Mouse (Mus musculus): ENCODE measurements around the gene Cyp4f18. TPM values are rescaled to one million over a fixed set of nuclear protein-coding genes. Genes with fewer than 3 reads are reported as not detected.
"Not testable (repeated sequence)": the region's sequence is repeated elsewhere in the genome, so short reads cannot be mapped to it uniquely, and the experiment has no call there.

Cyp4f18 gene
- polyA plus RNA-seq, 1 experiment from 2014 or later: 2.6 TPM

DNA sequence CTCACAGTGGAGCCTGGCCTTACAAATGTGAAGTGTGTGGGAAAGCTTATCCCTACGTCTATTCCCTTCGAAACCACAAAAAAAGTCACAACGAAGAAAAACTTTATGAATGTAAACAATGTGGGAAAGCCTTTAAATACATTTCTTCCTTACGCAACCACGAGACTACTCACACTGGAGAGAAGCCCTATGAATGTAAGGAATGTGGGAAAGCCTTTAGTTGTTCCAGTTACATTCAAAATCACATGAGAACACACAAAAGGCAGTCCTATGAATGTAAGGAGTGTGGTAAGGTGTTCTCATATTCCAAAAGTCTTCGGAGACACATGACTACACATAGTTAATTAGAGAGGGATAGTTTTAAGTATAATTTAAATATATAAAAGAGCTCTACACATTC, 40.8 kb downstream of the Cyp4f18 start:
- H3K4me2 ChIP-seq (replicated peaks): no peak overlapping the region
- no peak overlapping the region for H3K4me3 ChIP-seq (replicated peaks)
- H3K9me3 ChIP-seq: no peaks in the 10 kb centered on the region; the same call in 1 of the 2 replicates
- H3K27me3 ChIP-seq (replicated peaks): no peaks in the 10 kb centered on the region
- no peak for ATAC-seq
- no peak overlapping the region for H3K27ac ChIP-seq
- H3K36me3 ChIP-seq: peaks cover 35% of the 10 kb centered on the region
- no peaks in the 10 kb centered on the region for H3K4me1 ChIP-seq (replicated peaks)
- WGBS: 85% methylated on average over 6 of the region's 6 CpGs
- no peak overlapping the region for H3K9ac ChIP-seq

DNA sequence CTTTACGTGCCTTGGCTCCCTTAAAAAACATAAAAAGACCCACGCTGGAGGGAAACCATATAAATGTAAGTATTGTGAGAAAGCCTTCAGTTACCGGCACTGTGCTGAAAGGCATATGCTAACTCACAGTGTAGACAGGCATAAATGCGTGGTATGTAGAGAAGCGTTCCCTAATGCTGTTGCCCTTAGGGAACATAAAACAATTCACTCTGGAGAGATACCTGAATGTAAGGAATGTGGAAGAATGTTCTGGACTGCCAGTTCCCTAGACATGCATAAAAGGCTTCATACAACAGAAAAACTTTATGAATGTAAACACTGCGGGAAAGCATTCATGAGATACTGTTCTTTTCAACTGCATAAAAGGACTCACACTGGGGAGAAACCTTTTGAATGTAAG, 41.3 kb downstream of the Cyp4f18 start:
- Histone ChIP-seq H3K27me3 (replicated peaks) (no peaks in the 10 kb centered on the region), H3K9ac (no peak overlapping the region), H3K27ac (no peak overlapping the region), H3K4me3 (replicated peaks) (no peak overlapping the region), H3K9me3 (no peaks in the 10 kb centered on the region; the same call in 1 of the 2 replicates), H3K36me3 (peaks cover 35% of the 10 kb centered on the region), H3K4me1 (replicated peaks) (no peaks in the 10 kb centered on the region), H3K4me2 (replicated peaks) (no peak overlapping the region)
- no peak for ATAC-seq
- 87% methylated on average over 6 of the region's 6 CpGs for WGBS

DNA sequence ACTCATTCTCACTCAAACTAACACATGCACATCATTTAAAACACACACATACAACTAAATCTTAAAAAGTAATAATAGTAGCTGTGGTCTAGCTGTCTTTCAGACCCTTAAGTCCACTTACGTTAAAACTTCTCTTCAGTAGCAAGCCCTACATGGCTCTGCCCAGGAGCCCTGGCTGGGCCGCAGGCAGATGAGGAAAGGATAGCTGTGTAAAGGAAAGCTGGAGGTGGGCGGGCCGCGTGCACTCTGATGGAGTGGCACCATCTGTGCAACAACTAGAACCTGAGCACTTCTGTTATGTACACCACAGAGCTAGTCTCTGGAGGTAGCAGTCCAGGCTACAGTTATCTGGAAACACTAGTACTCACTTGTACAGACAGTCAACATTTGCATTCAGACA, 42.2 kb downstream of the Cyp4f18 start:
- Histone ChIP-seq H3K36me3 (peaks cover 35% of the 10 kb centered on the region), H3K27ac (no peak overlapping the region), H3K4me1 (replicated peaks) (no peaks in the 10 kb centered on the region), H3K4me3 (replicated peaks) (no peak overlapping the region), H3K9me3 (no peaks in the 10 kb centered on the region; the same call in 1 of the 2 replicates), H3K4me2 (replicated peaks) (no peak overlapping the region), H3K27me3 (replicated peaks) (no peaks in the 10 kb centered on the region), H3K9ac (no peak overlapping the region)
- ATAC-seq: no peak
- WGBS: 98% methylated on average over 5 of the region's 5 CpGs

DNA sequence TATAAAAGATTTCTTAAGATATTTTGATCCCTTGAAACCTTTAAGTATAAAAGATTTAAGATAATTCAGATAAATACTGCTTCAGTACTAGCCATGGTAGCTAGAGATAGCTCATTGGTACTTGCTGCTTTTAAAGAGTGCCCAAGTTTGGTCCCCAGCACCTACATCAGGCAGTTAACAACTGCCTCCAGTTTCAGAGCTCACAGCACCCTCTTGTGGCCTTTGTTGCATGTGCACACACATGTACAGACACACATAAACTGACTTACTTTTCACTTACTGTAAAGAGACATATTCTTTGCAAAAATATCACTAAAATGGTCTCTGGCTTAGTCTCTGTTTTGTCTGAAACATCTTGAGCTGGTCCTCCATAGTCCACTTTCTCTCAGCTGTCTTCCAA, 43.0 kb downstream of the Cyp4f18 start:
- Histone ChIP-seq H3K4me2 (replicated peaks) (no peak overlapping the region), H3K4me3 (replicated peaks) (no peak overlapping the region), H3K4me1 (replicated peaks) (no peaks in the 10 kb centered on the region), H3K9me3 (no peaks in the 10 kb centered on the region; the same call in 1 of the 2 replicates), H3K27ac (no peak overlapping the region), H3K27me3 (replicated peaks) (no peaks in the 10 kb centered on the region), H3K36me3 (peaks cover 35% of the 10 kb centered on the region), H3K9ac (no peak overlapping the region)
- ATAC-seq: no peak

DNA sequence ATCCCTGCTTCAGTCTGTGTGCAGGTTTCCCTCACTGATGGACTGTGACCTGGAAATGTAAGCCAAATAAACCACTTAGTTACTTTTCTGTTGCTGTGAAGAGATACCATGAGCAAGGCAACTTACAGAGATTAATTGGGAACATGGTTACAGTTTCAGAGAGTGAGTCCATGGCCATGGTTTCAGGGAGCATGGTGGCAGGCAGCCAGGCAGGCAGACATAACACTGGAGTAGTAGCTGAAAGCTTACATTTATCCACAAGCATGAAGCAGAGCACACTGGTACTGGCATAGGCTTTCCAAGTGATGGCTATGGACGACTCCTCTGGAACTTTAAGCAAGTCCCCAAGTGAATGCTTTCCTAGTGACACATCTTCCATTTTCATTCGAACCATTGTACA, 44.3 kb downstream of the Cyp4f18 start:
- Histone ChIP-seq H3K4me2 (replicated peaks) (no peak overlapping the region), H3K4me1 (replicated peaks) (no peaks in the 10 kb centered on the region), H3K9ac (no peak overlapping the region), H3K27ac (no peak overlapping the region), H3K9me3 (no peaks in the 10 kb centered on the region; the same call in 1 of the 2 replicates), H3K27me3 (replicated peaks) (no peaks in the 10 kb centered on the region), H3K4me3 (replicated peaks) (no peak overlapping the region), H3K36me3 (peaks cover 35% of the 10 kb centered on the region)
- ATAC-seq: no peak
- 92% methylated on average over 2 of the region's 2 CpGs for WGBS

DNA sequence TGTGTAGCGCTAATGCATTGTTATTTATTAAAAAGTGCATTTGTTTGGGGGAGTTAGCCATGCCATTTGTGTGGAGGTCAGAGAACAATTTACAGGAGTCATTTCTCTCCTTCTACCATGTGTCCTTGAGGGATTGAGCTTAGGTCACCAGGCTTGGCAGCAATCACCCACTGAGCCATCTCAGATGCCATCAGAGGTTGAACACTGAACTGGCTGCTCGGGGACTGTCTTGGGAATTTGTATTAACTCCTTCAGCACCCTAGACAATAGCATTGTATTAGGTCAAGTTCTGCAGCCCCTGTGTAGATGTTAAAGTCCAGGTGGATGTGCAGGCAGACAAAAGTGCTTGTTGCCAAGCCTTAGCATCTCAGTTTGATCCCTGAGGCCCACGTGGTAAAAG, 45.4 kb downstream of the Cyp4f18 start:
- Histone ChIP-seq H3K9ac (no peak overlapping the region), H3K9me3 (no peaks in the 10 kb centered on the region; the same call in 1 of the 2 replicates), H3K27ac (no peak overlapping the region), H3K4me3 (replicated peaks) (no peak overlapping the region), H3K27me3 (replicated peaks) (no peaks in the 10 kb centered on the region), H3K4me2 (replicated peaks) (no peak overlapping the region), H3K4me1 (replicated peaks) (no peaks in the 10 kb centered on the region), H3K36me3 (peaks cover 35% of the 10 kb centered on the region)
- WGBS: 86% methylated on average over 3 of the region's 3 CpGs
- ATAC-seq: no peak

DNA sequence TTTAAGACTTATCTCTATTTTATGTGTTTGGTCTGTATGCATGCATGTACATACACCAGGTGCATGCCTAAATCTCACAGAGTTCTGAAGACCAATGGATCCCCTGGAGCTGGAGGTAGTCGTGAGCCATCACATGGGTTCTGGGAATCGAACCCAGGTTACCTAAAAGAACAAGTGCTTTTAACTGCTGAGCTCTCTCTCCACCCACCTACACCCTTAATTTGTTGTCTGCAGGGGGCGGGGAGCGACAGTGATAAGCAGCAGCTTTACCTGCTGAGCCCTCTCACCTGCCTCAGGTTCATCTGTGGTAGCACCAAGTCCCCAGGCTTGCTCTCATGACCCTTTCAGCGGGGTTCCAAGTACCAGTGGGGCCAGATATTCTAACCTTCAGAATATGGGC, 47.6 kb downstream of the Cyp4f18 start:
- Histone ChIP-seq H3K4me3 (replicated peaks) (no peak overlapping the region), H3K36me3 (peaks cover 16% of the 10 kb centered on the region), H3K9ac (no peak overlapping the region), H3K4me1 (replicated peaks) (no peaks in the 10 kb centered on the region), H3K4me2 (replicated peaks) (no peak overlapping the region), H3K27ac (no peak overlapping the region), H3K9me3 (no peaks in the 10 kb centered on the region), H3K27me3 (replicated peaks) (no peaks in the 10 kb centered on the region)
- 89% methylated on average over 5 of the region's 5 CpGs for WGBS
- no peak for ATAC-seq

DNA sequence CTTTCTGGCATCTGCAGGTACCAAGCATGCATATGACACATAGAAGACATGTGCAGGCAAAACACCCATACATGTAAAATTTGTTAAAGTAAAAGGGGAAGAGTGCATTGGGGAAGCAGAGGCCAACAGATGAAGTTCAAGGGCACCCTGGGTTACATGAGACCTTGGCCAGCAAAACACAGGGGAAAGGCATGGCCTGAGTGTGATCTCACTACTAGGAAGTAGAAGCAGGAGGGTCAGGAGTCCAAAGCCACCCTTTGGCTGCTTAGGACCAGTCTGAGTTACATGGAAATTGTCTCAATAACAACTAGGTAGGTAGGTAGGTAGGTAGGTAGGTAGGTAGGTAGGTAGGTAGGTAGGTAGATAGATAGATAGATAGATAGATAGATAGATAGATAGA, 48.9 kb downstream of the Cyp4f18 start:
- Histone ChIP-seq H3K4me1 (replicated peaks) (no peaks in the 10 kb centered on the region), H3K4me2 (replicated peaks) (no peak overlapping the region), H3K9ac (no peak overlapping the region), H3K27ac (no peak overlapping the region), H3K4me3 (replicated peaks) (no peak overlapping the region), H3K36me3 (peaks cover 7% of the 10 kb centered on the region; the same call in 1 of the 2 replicates), H3K9me3 (no peaks in the 10 kb centered on the region), H3K27me3 (replicated peaks) (no peaks in the 10 kb centered on the region)
- ATAC-seq: no peak; the same call in 1 of the 2 replicates

DNA sequence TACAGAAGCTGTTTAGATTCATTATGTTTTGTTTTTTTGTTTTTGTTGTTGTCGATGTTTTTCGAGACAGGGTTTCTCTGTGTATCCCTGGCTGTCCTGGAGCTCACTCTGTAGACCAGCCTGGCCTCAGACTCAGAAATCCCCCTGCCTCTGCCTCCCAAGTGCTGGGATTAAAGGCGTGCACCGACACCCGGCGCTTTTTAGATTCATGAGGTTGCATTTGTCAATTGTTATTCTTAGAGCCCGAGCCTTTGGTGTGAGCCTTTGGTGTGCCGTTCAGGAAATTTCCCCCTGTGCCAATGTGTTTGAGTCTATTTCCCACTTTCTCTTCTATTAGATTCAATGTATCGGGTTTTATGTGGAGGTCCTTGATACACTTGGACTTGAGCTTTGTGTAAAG, 54.8 kb downstream of the Cyp4f18 start:
- no peak overlapping the region for H3K4me2 ChIP-seq (replicated peaks)
- H3K36me3 ChIP-seq: peaks cover 4% of the 10 kb centered on the region; the same call in 1 of the 2 replicates
- no peak overlapping the region for H3K4me3 ChIP-seq (replicated peaks)
- H3K9me3 ChIP-seq: no peaks in the 10 kb centered on the region
- H3K27ac ChIP-seq: no peak overlapping the region
- H3K4me1 ChIP-seq (replicated peaks): peaks cover 4% of the 10 kb centered on the region; the same call in 1 of the 2 replicates
- WGBS: 97% methylated on average over 9 of the region's 9 CpGs
- no peak for ATAC-seq
- no peak overlapping the region for H3K9ac ChIP-seq
- H3K27me3 ChIP-seq (replicated peaks): no peaks in the 10 kb centered on the region

DNA sequence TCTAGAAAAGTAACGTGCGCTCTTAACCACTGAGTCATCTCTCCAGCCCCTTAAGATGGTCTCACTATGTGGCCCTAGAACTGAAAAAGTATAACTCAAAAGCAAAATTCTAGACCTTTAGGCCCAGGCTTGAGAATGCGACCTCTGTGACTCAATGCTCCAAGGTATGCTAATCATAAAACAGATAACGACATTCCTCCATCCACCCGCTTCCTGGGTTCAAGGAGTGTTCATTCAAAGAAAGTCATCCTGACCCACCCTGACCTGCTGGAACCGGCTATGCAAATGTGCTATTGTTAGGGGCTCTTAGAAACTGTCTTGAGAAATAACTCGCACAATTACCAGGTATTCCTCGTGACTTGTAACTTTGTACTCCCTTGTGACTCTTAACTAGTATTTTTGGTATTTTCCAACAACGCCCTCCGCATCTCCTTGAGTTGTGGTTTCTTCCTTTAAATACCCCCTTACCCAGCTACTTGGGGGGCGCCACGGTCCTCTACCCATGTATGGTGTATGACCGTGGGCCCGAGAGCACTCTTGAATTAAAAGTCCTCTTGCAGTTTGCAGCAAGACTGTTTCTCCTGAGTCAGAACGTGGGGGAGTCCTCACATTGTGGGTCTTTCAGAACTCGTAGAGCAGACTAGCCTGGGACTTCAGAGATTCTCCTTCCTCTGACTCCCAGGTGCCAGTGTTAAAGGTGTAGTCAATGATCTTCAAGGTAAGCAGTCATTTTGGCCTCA, 56.3 kb downstream of the Cyp4f18 start:
- not testable (repeated sequence) for H3K4me2 ChIP-seq (replicated peaks); H3K9ac ChIP-seq; H3K36me3 ChIP-seq; H3K9me3 ChIP-seq; H3K27me3 ChIP-seq (replicated peaks); H3K4me3 ChIP-seq (replicated peaks); H3K4me1 ChIP-seq (replicated peaks); ATAC-seq; H3K27ac ChIP-seq
- 90% methylated on average over 16 of the region's 16 CpGs for WGBS

DNA sequence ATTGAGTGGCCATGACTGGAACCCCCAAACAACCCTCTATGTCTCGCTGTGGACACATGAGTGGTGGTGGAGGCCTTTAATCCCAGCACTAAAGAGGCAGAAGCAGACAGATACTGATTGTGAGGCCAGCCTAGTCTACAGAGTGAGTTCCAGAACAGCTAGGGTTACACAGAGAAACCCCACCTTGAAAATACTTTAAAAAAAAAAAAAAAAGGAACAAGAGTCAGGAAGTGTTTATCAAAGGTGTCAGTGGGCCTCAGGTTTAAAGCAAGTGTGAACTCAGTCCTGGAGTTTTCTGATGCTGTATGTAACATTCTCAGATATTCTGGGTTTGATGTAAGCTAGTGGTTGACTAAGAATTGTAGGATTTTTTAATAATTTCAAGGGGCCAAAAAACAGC, 56.9 kb downstream of the Cyp4f18 start:
- Histone ChIP-seq H3K4me2 (replicated peaks) (peak overlapping the region; percentile 65), H3K9ac (no peak overlapping the region)

DNA sequence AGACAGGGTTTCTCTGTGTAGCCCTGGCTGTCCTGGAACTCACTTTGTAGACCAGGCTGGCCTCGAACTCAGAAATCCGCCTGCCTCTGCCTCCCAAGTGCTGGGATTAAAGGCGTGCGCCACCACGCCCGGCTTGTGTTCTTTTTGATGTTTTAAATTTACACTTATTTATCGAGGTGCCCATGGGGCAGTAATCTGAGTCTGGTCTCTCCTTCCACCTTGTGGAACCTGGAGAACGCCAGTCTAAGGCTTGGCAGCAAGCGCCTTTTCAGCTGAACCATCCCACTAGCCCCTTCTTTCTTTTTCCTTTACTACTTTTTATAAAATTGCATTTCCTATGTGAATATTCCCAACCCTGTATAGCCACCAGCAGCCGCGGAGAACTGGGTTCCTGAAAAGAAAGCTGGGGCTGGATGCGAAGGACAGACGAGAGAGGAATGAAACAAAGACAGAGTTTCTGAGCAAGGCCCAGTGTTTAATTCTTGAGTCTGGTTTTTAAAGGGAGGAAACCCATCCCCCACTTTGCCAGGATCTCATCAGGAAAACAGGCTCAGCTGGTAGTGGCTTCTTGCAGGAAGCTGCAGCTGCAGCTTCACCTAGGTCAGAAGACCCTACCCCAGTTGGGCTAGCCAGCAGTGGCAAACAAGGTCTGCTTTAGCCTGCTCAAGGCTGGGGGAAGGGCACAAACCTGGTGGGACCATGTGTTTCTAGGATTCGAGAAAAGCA, 57.8 kb downstream of the Cyp4f18 start:
- peak overlapping the region; percentile 80 for H3K9ac ChIP-seq
- peak overlapping the region; percentile 65 for H3K4me2 ChIP-seq (replicated peaks)
- peak overlapping the region; percentile 76 for H3K4me3 ChIP-seq (replicated peaks)
- peak overlapping the region; percentile 41; the same call in 1 of the 2 replicates for H3K27ac ChIP-seq
- no peaks in the 10 kb centered on the region for H3K27me3 ChIP-seq (replicated peaks)
- no peaks in the 10 kb centered on the region for H3K9me3 ChIP-seq
- WGBS: 21% methylated on average over 14 of the region's 14 CpGs
- peaks cover 4% of the 10 kb centered on the region; the same call in 1 of the 2 replicates for H3K36me3 ChIP-seq
- no peak for ATAC-seq
- H3K4me1 ChIP-seq (replicated peaks): peaks cover 4% of the 10 kb centered on the region; the same call in 1 of the 2 replicates

More for the DNA sequence above, 56.9 kb downstream of the Cyp4f18 start:
- no peak overlapping the region for H3K4me3 ChIP-seq (replicated peaks)
- peaks cover 4% of the 10 kb centered on the region; the same call in 1 of the 2 replicates for H3K4me1 ChIP-seq (replicated peaks)
- peaks cover 4% of the 10 kb centered on the region; the same call in 1 of the 2 replicates for H3K36me3 ChIP-seq
- WGBS: 82% methylated on average over 1 of the region's 1 CpGs
- H3K27me3 ChIP-seq (replicated peaks): no peaks in the 10 kb centered on the region
- no peaks in the 10 kb centered on the region for H3K9me3 ChIP-seq
- no peak for ATAC-seq
- no peak overlapping the region for H3K27ac ChIP-seq

Measured in intestine, embryonic 15.5 days (tissue).